Mouse (Mus musculus): ENCODE measurements around the gene Ryr2. TPM values are rescaled to one million over a fixed set of nuclear protein-coding genes. Genes with fewer than 3 reads are reported as not detected.
"Not testable (repeated sequence)": the region's sequence is repeated elsewhere in the genome, so short reads cannot be mapped to it uniquely, and the experiment has no call there.

Gene Ryr2
- polyA plus RNA-seq, 1 experiment from 2014 or later = 0.78 TPM

GRCm38 (mm10) chr13:11818723-11819122 is 288.0 kb downstream of the Ryr2 start:
- Histone ChIP-seq H3K27ac (ENCODE audit: low read length) (no peak overlapping the region), H3K27me3 (replicated peaks; ENCODE audit: insufficient read depth, low read length) (no peaks in the 10 kb centered on the region), H3K4me1 (ENCODE audit: insufficient read depth, low read depth, low read length) (no peaks in the 10 kb centered on the region), H3K9ac (replicated peaks; ENCODE audit: low read depth) (no peak overlapping the region), H3K4me3 (ENCODE audit: low read depth, low read length) (no peak overlapping the region), H3K4me2 (replicated peaks; ENCODE audit: low read depth, low read length) (no peak overlapping the region), H3K9me3 (ENCODE audit: low read length) (no peaks in the 10 kb centered on the region), H3K36me3 (ENCODE audit: insufficient read depth, low read length) (no peaks in the 10 kb centered on the region)
- 74% methylated on average over 3 of the region's 3 CpGs for WGBS
- ATAC-seq (no peak), DNase-seq (ENCODE audit: low spot score) (no peak)
- no peak for TF ChIP-seq EP300 (IDR thresholded peaks at IDR 0.05)
- TF ChIP-seq CTCF (IDR thresholded peaks at IDR 0.05) = no peak

- H3K27ac ChIP-seq (ENCODE audit: low read length); H3K4me3 ChIP-seq (ENCODE audit: low read depth, low read length); H3K4me1 ChIP-seq (ENCODE audit: insufficient read depth, low read depth, low read length); H3K36me3 ChIP-seq (ENCODE audit: insufficient read depth, low read length); H3K9ac ChIP-seq (replicated peaks; ENCODE audit: low read depth); H3K4me2 ChIP-seq (replicated peaks; ENCODE audit: low read depth, low read length); H3K9me3 ChIP-seq (ENCODE audit: low read length); H3K27me3 ChIP-seq (replicated peaks; ENCODE audit: insufficient read depth, low read length): not testable (repeated sequence)
- ATAC-seq (peak; percentile 50; the same call in 1 of the 2 replicates), DNase-seq (ENCODE audit: low spot score) (peak; percentile 20)
- WGBS = 42% methylated on average over 1 of the region's 1 CpGs
Measured at GRCm38 (mm10) chr13:11809365-11809764, 297.4 kb downstream of the Ryr2 start.

- Histone ChIP-seq H3K9me3 (ENCODE audit: low read length) (no peaks in the 10 kb centered on the region), H3K9ac (replicated peaks; ENCODE audit: low read depth) (no peak overlapping the region), H3K4me2 (replicated peaks; ENCODE audit: low read depth, low read length) (no peak overlapping the region), H3K4me1 (ENCODE audit: insufficient read depth, low read depth, low read length) (no peaks in the 10 kb centered on the region), H3K27me3 (replicated peaks; ENCODE audit: insufficient read depth, low read length) (no peaks in the 10 kb centered on the region), H3K36me3 (ENCODE audit: insufficient read depth, low read length) (no peaks in the 10 kb centered on the region), H3K4me3 (ENCODE audit: low read depth, low read length) (no peak overlapping the region), H3K27ac (ENCODE audit: low read length) (no peak overlapping the region)
- DNase-seq (ENCODE audit: low spot score) (no peak), ATAC-seq (no peak)
- TF ChIP-seq EP300 (IDR thresholded peaks at IDR 0.05) (no peak), CTCF (IDR thresholded peaks at IDR 0.05) (no peak)
- WGBS = 89% methylated on average over 3 of the region's 3 CpGs
Measured at GRCm38 (mm10) chr13:11792536-11792935, 314.2 kb downstream of the Ryr2 start.

GRCm38 (mm10) chr13:11790536-11790935 is 316.2 kb downstream of the Ryr2 start:
- Histone ChIP-seq H3K27me3 (replicated peaks; ENCODE audit: insufficient read depth, low read length) (no peaks in the 10 kb centered on the region), H3K27ac (ENCODE audit: low read length) (no peak overlapping the region), H3K9ac (replicated peaks; ENCODE audit: low read depth) (no peak overlapping the region), H3K36me3 (ENCODE audit: insufficient read depth, low read length) (no peaks in the 10 kb centered on the region), H3K9me3 (ENCODE audit: low read length) (no peaks in the 10 kb centered on the region), H3K4me3 (ENCODE audit: low read depth, low read length) (no peak overlapping the region), H3K4me2 (replicated peaks; ENCODE audit: low read depth, low read length) (no peak overlapping the region), H3K4me1 (ENCODE audit: insufficient read depth, low read depth, low read length) (no peaks in the 10 kb centered on the region)
- TF ChIP-seq EP300 (IDR thresholded peaks at IDR 0.05) (no peak), CTCF (IDR thresholded peaks at IDR 0.05) (no peak)
- DNase-seq (ENCODE audit: low spot score) (no peak), ATAC-seq (no peak)
- WGBS = 80% methylated on average over 5 of the region's 5 CpGs

- TF ChIP-seq EP300 (IDR thresholded peaks at IDR 0.05) = no peak
- TF ChIP-seq CTCF (IDR thresholded peaks at IDR 0.05) = no peak
- Histone ChIP-seq H3K27ac (ENCODE audit: low read length) (no peak overlapping the region), H3K9me3 (ENCODE audit: low read length) (no peaks in the 10 kb centered on the region), H3K9ac (replicated peaks; ENCODE audit: low read depth) (no peak overlapping the region), H3K36me3 (ENCODE audit: insufficient read depth, low read length) (no peaks in the 10 kb centered on the region), H3K27me3 (replicated peaks; ENCODE audit: insufficient read depth, low read length) (no peaks in the 10 kb centered on the region), H3K4me1 (ENCODE audit: insufficient read depth, low read depth, low read length) (no peaks in the 10 kb centered on the region), H3K4me3 (ENCODE audit: low read depth, low read length) (no peak overlapping the region), H3K4me2 (replicated peaks; ENCODE audit: low read depth, low read length) (no peak overlapping the region)
- DNase-seq (ENCODE audit: low spot score) (no peak), ATAC-seq (no peak)
- WGBS = 72% methylated on average over 3 of the region's 3 CpGs
Measured at GRCm38 (mm10) chr13:11782411-11783155, 324.2 kb downstream of the Ryr2 start.

- H3K4me2 ChIP-seq (replicated peaks; ENCODE audit: low read depth, low read length) = no peak overlapping the region
- TF ChIP-seq CTCF (IDR thresholded peaks at IDR 0.05) (no peak), EP300 (IDR thresholded peaks at IDR 0.05) (no peak)
- H3K9me3 ChIP-seq (ENCODE audit: low read length) = no peaks in the 10 kb centered on the region
- no peaks in the 10 kb centered on the region for H3K36me3 ChIP-seq (ENCODE audit: insufficient read depth, low read length)
- no peaks in the 10 kb centered on the region for H3K27me3 ChIP-seq (replicated peaks; ENCODE audit: insufficient read depth, low read length)
- DNase-seq (ENCODE audit: low spot score) = no peak
- H3K9ac ChIP-seq (replicated peaks; ENCODE audit: low read depth) = no peak overlapping the region
- ATAC-seq = no peak
- no peak overlapping the region for H3K4me3 ChIP-seq (ENCODE audit: low read depth, low read length)
- no peak overlapping the region for H3K27ac ChIP-seq (ENCODE audit: low read length)
- WGBS = 40% methylated on average over 2 of the region's 2 CpGs
- no peaks in the 10 kb centered on the region for H3K4me1 ChIP-seq (ENCODE audit: insufficient read depth, low read depth, low read length)
Measured at GRCm38 (mm10) chr13:11781065-11781464, 325.7 kb downstream of the Ryr2 start.

GRCm38 (mm10) chr13:11777726-11778125 is 329.0 kb downstream of the Ryr2 start:
- DNase-seq (ENCODE audit: low spot score) = no peak
- Histone ChIP-seq H3K9ac (replicated peaks; ENCODE audit: low read depth) (no peak overlapping the region), H3K27me3 (replicated peaks; ENCODE audit: insufficient read depth, low read length) (no peaks in the 10 kb centered on the region), H3K4me2 (replicated peaks; ENCODE audit: low read depth, low read length) (no peak overlapping the region), H3K27ac (ENCODE audit: low read length) (no peak overlapping the region), H3K36me3 (ENCODE audit: insufficient read depth, low read length) (no peaks in the 10 kb centered on the region), H3K4me1 (ENCODE audit: insufficient read depth, low read depth, low read length) (no peaks in the 10 kb centered on the region), H3K9me3 (ENCODE audit: low read length) (no peaks in the 10 kb centered on the region), H3K4me3 (ENCODE audit: low read depth, low read length) (no peak overlapping the region)
- no peak for ATAC-seq
- TF ChIP-seq CTCF (IDR thresholded peaks at IDR 0.05) (no peak), EP300 (IDR thresholded peaks at IDR 0.05) (no peak)
- 78% methylated on average over 6 of the region's 6 CpGs for WGBS

Data from lung, postnatal 0 days (tissue).